Mouse (Mus musculus) kidney, adult 2 months (tissue): ENCODE data around the gene Plcb3.

ENCODE experiments used
- CTCF ChIP-seq: fragments of 200-500 bp; conservative IDR thresholded peaks from 2 replicates; pipeline ENCODE4 v1.5.1; 2011; ENCODE audit warnings: low read depth, mild to moderate bottlenecking, control low read depth, low read length, moderate library complexity, mixed read lengths; ENCODE audit not compliant: insufficient read depth, insufficient read length
- POLR2A ChIP-seq: fragments of 200-500 bp; IDR thresholded peaks from one replicate; pipeline ENCODE4 v1.6.1; 2011; ENCODE audit warnings: low read depth, low read length, control low read depth

DNA sequence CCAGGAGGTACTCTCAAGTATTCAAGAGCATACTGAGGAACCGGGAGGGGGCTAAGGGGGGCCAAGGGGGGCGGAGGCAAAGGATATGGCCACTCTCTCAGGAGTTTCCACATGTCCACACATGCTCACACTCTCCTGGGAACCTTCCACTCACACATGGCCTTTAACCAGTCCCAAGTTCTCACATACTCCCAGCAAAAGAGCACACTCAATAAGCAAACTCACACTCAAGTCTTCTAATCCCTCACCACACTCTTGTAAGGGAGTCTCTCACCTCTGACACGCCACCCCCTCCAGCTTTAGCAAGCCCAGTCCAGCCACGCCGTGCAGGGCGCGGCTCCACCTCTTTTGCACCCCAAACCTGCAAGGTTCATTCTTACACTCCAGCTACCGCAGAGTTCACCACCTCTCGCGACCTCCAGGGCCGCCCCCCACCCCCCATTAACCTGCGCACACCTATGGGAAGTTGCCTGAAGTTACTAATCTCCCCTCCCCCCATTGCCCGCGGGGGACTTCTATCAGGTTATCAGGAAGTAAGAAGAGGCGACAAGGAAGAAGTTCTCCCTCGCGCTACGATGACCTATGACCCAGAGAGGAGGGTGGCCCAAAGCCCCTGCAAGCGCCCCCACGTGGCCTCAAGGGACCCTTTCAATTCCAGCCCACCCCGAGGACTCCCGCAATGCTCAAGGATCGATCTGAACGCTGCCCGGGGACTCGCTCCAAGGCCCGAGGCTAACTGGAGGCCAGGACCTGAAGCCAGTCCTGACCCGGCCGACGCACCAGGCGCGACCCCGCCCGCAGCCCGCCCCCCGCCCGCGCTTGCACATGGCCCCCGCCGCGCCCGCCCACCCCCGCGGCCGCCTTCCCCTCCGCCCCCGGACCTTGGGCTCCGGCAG, 55.3 kb downstream of the Plcb3 start:
- no peak for TF ChIP-seq POLR2A
- TF ChIP-seq CTCF: no peak
